Mouse (Mus musculus) midbrain, postnatal 0 days (tissue): ENCODE measurements around the gene Aox1. TPM values are rescaled to one million over a fixed set of nuclear protein-coding genes. Genes with fewer than 3 reads are reported as not detected.

ENCODE experiments used
- ATAC-seq: fragments of 200-750 bp; cut with Nextera tagmentation; 2 replicates; pipeline ENCODE4 v1.8.0; 2017; ENCODE audit warnings: moderate number of reproducible peaks, mild to moderate bottlenecking, moderate TSS enrichment, moderate library complexity; ENCODE audit not compliant: low FRiP score
- DNase-seq: peaks from one replicate; pipeline ENCODE4 v3.0.0-alpha.2; 2015; ENCODE audit warnings: low spot score
- H3K27ac ChIP-seq: fragments of 300-500 bp; sonication (generic); 2 replicates; pipeline ENCODE4 v1.5.1; 2014; ENCODE audit warnings: low read depth, mild to moderate bottlenecking, low read length, mixed read lengths
- H3K27me3 ChIP-seq: fragments of 300-500 bp; sonication (generic); 2 replicates; pipeline ENCODE4 v1.6.1; 2014; ENCODE audit warnings: low read length, control low read depth, mixed read lengths; ENCODE audit not compliant: insufficient read depth
- H3K36me3 ChIP-seq: fragments of 300-500 bp; sonication (generic); 2 replicates; pipeline ENCODE4 v1.6.1; 2014; ENCODE audit warnings: low read length, control low read depth, mixed read lengths; ENCODE audit not compliant: insufficient read depth
- H3K4me1 ChIP-seq: fragments of 300-500 bp; sonication (generic); 2 replicates; pipeline ENCODE4 v1.6.1; 2014; ENCODE audit warnings: mild to moderate bottlenecking, control low read depth, antibody characterized with exemption, low read length, mixed read lengths; ENCODE audit not compliant: insufficient read depth
- H3K4me2 ChIP-seq: fragments of 300-500 bp; sonication (generic); 2 replicates; pipeline ENCODE4 v1.6.1; 2014; ENCODE audit warnings: low read depth, mild to moderate bottlenecking, low read length, mixed read lengths; ENCODE audit not compliant: poor library complexity, severe bottlenecking
- H3K4me3 ChIP-seq: fragments of 300-500 bp; sonication (generic); 2 replicates; pipeline ENCODE4 v1.5.1; 2014; ENCODE audit warnings: low read depth, mild to moderate bottlenecking, low read length, moderate library complexity
- H3K9ac ChIP-seq: fragments of 300-500 bp; sonication (generic); replicated peaks from 2 replicates; pipeline ENCODE4 v1.6.1; 2014; ENCODE audit warnings: mild to moderate bottlenecking, low read length, moderate library complexity, mixed read lengths; ENCODE audit not compliant: poor library complexity, severe bottlenecking
- H3K9me3 ChIP-seq: fragments of 300-500 bp; sonication (generic); 2 replicates; pipeline ENCODE4 v1.6.1; 2016; ENCODE audit warnings: low read length, control low read depth
- CTCF ChIP-seq: IDR thresholded peaks from 2 replicates; pipeline ENCODE4 v1.5.1; 2016; ENCODE audit warnings: antibody characterized with exemption, mild to moderate bottlenecking
- WGBS: fragments of 180-500 bp; shearing (Covaris S2); extraction: QIAGEN DNeasy Blood & Tissue Kit; methylation state at CpG from one replicate; pipeline ENCODE4 v1.1.7; 2014; 5-methylcytosine and 5-hydroxymethylcytosine counted together
- polyA plus RNA-seq: library from polyadenylated mRNA; unstranded; fragments of >200 nt; fragmentation: Nextera tagmentation; extraction: Ambion mirVana; gene quantifications from 2 replicates; pipeline ENCODE4 v1.2.1, GENCODE M21; 2015
- total RNA-seq: library from RNA; depleted of rRNA; stranded (reverse); fragments of >200 nt; gene quantifications from 2 replicates; pipeline ENCODE4 v1.2.3, GENCODE M21; 2014

Aox1 gene
- total and polyA plus RNA-seq, 2 experiments from 2014 or later: 0.30 to 0.60 TPM

DNA sequence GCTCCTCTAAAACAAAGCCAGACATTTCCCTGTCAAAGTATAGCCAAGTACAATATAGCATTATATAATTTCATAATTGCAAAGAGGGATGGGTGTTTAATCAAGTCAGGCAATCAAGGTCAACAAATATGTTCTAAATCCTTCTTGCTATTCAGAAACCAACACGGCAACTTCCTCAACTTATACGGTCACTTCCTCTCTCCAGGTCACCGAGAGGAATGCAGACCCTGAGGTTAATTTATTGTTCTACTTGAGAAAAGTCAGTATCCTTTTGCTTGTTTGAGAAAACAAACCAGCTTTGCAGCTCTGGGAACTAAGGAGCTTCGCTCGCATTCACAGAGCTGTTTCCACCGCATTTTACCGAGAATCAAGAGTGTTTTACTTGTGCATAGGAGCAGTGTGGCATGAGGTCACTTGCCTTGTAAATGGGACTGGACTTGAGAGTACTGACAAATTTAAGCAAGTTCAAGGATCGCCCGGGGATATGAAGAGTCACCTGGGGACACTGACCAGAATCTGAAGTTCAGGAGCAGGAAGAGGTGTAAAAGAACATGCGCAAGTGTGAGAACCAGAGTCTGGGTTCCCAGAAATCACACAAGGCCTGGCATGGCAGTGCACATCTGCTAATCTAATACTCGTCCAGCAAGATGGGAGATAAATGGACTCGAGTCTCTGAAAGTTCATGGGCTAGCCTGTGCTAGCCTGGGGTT is 85.1 kb downstream of the Aox1 start:
- WGBS: 79% methylated on average over 12 of the region's 12 CpGs
- no peak overlapping the region for H3K4me2 ChIP-seq
- H3K27ac ChIP-seq: no peak overlapping the region
- no peak overlapping the region for H3K4me3 ChIP-seq
- no peaks in the 10 kb centered on the region for H3K9me3 ChIP-seq
- TF ChIP-seq CTCF: no peak
- H3K4me1 ChIP-seq: no peaks in the 10 kb centered on the region
- DNase-seq: no peak
- H3K36me3 ChIP-seq: no peaks in the 10 kb centered on the region
- H3K27me3 ChIP-seq: no peaks in the 10 kb centered on the region
- H3K9ac ChIP-seq: no peak overlapping the region
- no peak for ATAC-seq

DNA sequence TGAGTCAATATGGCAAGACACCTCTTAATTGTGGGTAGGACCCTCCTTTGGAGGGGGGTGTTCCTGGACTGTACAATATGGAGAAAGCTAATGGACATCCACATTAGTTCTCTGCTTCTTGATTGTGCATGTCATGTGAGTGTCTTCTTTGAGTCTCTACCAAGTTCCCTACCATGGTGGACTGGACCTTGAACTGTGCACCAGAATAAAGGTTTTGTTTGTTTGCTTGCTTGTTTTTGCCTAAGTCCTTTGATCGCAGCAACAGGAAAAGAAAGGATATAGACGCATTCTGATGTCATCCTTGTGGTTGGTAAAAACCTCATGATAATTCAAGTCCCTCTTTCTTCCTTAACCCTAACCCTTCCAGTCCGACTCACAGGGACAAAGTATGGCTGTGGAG is 88.5 kb downstream of the Aox1 start:
- WGBS: 90% methylated on average over 3 of the region's 3 CpGs
- Histone ChIP-seq H3K36me3 (no peaks in the 10 kb centered on the region), H3K4me3 (no peak overlapping the region), H3K9me3 (no peaks in the 10 kb centered on the region), H3K4me2 (no peak overlapping the region), H3K9ac (no peak overlapping the region), H3K27ac (no peak overlapping the region), H3K27me3 (no peaks in the 10 kb centered on the region), H3K4me1 (no peaks in the 10 kb centered on the region)
- DNase-seq (no peak), ATAC-seq (no peak)
- no peak for TF ChIP-seq CTCF

DNA sequence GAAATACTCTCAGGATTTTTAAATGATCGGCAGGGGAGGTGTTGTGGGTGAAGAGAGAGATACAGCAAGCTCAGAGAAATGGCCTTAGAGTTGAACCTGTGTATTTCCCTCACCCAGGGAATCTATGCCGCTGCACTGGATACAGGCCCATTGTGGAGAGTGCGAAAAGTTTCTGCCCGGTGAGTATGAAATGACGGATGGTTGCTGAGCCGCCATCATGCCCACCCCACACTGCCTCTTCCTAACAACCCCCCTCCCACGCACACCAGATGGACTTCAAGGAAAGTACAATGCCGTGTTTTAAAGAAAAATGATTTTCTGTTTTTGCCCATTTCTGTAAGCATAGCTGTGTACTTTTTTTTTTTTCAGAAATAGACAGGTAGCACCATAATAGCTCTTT is 95.2 kb downstream of the Aox1 start:
- H3K4me1 ChIP-seq: no peaks in the 10 kb centered on the region
- no peaks in the 10 kb centered on the region for H3K9me3 ChIP-seq
- no peak overlapping the region for H3K4me2 ChIP-seq
- ATAC-seq: no peak
- H3K27me3 ChIP-seq: no peaks in the 10 kb centered on the region
- WGBS: 95% methylated on average over 8 of the region's 8 CpGs
- TF ChIP-seq CTCF: no peak
- DNase-seq: no peak
- no peak overlapping the region for H3K9ac ChIP-seq
- H3K27ac ChIP-seq: no peak overlapping the region
- H3K4me3 ChIP-seq: no peak overlapping the region
- no peaks in the 10 kb centered on the region for H3K36me3 ChIP-seq

DNA sequence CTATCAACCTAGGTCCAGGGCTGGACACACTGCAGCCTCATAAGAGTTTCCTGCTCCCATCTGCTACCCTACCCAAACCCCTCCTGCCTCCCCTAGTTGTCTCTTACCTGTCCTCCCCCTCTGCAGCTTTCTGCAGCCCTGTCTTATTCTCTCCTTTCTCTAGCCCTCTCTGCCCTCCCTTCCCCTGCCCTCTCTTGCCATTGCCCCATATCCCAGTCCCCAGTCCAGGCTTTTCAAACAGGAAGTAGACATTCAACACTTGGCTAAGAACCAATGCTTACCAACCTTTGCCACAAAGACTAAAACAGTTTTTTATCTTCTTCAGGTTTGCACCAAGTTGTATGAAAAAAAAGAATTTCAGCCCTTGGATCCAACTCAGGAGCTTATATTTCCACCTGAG is 108.2 kb downstream of the Aox1 start:
- Histone ChIP-seq H3K9me3 (no peaks in the 10 kb centered on the region), H3K27me3 (no peaks in the 10 kb centered on the region), H3K36me3 (no peaks in the 10 kb centered on the region), H3K4me2 (no peak overlapping the region), H3K27ac (no peak overlapping the region), H3K9ac (no peak overlapping the region), H3K4me1 (no peaks in the 10 kb centered on the region), H3K4me3 (no peak overlapping the region)
- no peak for ATAC-seq
- no peak for TF ChIP-seq CTCF
- no peak for DNase-seq

DNA sequence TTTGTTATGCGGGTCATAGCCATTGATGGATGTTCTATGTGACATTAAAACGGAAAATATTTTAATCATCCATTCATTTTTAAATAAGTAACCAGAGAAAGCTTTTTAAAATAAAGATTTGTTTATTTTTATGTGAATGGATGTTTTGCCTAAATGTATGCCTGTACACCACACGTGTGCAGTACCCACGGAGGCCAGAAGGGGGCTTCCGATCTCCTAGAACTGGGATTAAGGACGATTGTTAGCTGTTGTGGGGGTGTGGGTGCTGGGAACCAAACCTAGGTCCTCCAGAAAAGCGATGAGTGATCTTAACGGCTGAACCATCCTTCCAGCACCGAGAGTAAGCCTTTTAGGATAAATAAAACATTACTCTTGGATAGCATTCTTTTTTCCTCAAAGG is 109.3 kb downstream of the Aox1 start:
- ATAC-seq: no peak
- no peaks in the 10 kb centered on the region for H3K4me1 ChIP-seq
- H3K4me3 ChIP-seq: no peak overlapping the region
- WGBS: 94% methylated on average over 9 of the region's 9 CpGs
- H3K27ac ChIP-seq: no peak overlapping the region
- H3K9ac ChIP-seq: no peak overlapping the region
- H3K27me3 ChIP-seq: no peaks in the 10 kb centered on the region
- H3K36me3 ChIP-seq: no peaks in the 10 kb centered on the region
- H3K9me3 ChIP-seq: no peaks in the 10 kb centered on the region
- DNase-seq: no peak
- no peak overlapping the region for H3K4me2 ChIP-seq
- peak; percentile 10; the same call in 1 of the 2 replicates for TF ChIP-seq CTCF

DNA sequence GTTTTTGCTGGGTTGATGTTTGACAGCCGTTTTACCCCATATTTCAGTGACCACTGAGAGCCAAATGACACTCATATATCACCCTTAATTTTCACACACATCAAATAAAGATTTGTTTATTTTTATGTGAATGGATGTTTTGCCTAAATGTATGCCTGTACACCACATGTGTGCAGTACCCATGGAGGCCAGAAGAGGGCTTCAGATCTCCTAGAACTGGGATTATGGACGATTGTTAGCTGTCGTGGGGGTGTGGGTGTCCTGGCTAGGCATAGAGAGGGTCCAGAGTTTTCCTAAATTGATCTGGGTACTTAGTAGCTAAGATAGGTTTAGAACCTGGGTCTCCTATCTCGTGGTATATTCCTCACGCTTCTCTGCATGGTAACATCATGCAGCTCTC is 110.9 kb downstream of the Aox1 start:
- Histone ChIP-seq H3K27me3 (no peaks in the 10 kb centered on the region), H3K4me2 (no peak overlapping the region)

More for the DNA sequence above, 110.9 kb downstream of the Aox1 start:
- H3K4me1 ChIP-seq: no peaks in the 10 kb centered on the region
- H3K9me3 ChIP-seq: no peaks in the 10 kb centered on the region
- H3K4me3 ChIP-seq: no peak overlapping the region
- no peaks in the 10 kb centered on the region for H3K36me3 ChIP-seq
- DNase-seq: no peak
- peak; percentile 31; the same call in 1 of the 2 replicates for TF ChIP-seq CTCF
- no peak for ATAC-seq
- H3K27ac ChIP-seq: no peak overlapping the region
- WGBS: 89% methylated on average over 5 of the region's 5 CpGs
- H3K9ac ChIP-seq: no peak overlapping the region
